Mouse (Mus musculus): Measurements from ENCODE around the gene Adgrd1.

DNA sequence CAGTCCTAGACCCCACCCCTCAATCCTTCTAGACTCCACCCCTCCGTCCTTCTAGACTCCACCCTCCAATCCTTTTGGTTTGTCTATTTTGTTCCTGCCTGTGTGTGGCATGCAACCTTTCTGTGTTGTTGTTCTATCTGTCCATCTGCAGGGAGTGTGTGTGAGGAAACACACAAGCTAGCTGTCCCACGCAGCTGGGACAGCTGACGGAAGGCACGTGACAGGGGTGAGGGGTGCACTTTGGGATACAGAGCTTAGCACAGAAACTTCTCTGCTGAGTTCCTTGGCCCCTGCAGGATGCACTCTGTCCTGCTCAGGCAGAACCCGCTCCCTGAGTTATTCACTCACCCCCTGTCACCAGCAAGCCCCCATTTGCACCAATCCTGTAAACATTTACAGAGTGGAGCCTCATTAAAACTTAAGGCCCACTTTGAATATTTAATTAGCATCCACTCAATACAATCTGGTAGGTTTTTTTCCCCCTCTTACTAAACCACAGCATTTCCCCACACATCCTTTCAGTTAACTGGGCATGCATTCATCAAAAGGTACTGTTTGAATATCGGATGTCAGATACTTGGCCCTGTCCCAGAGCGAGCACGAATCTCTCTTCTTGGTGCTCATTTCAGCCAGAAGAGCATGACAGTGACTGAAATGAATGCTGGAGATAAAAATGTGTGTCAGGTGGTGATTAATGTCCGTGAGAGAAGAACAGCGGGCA is 4.0 kb upstream of the Adgrd1 start:
- TF ChIP-seq CTCF (IDR thresholded peaks at IDR 0.05; ENCODE audit: low read depth, low read length): no peak
- TF ChIP-seq GATA2 (IDR thresholded peaks at IDR 0.05; ENCODE audit: borderline replicate concordance, low read depth, low read length): no peak
- no peak for TF ChIP-seq TAL1 (conservative IDR thresholded peaks at IDR 0.05; ENCODE audit: low read depth, low read length)
- no peak for TF ChIP-seq GATA1 (IDR thresholded peaks at IDR 0.05; ENCODE audit: borderline replicate concordance, low read length)
- no peak for TF ChIP-seq POLR2AphosphoS5 (IDR thresholded peaks at IDR 0.05; ENCODE audit: insufficient replicate concordance, low read depth, low read length)

Data from G1E (cell line).